Mouse (Mus musculus) thymus, adult 2 months (tissue): ENCODE measurements at regions not wholly inside any gene's neighbourhood (a gene's known extent, or its start where the extent isn't known, plus 50 kb on each side); places are given as distances from the start of the nearest gene placed in this dataset.

ENCODE experiments used
- DNase-seq: peaks from one replicate; pipeline ENCODE4 v3.0.0; 2021
- H3K27ac ChIP-seq: fragments of 200-500 bp; 2 replicates; pipeline ENCODE4 v1.5.1; 2012; ENCODE audit warnings: low read length, control low read depth; ENCODE audit not compliant: control insufficient read depth, insufficient read depth
- H3K27me3 ChIP-seq: fragments of 200-500 bp; 2 replicates; pipeline ENCODE4 v1.6.1; 2012; ENCODE audit warnings: mild to moderate bottlenecking, low read length, moderate library complexity, mixed read lengths; ENCODE audit not compliant: control insufficient read depth, insufficient read depth
- H3K36me3 ChIP-seq: fragments of 200-500 bp; 2 replicates; pipeline ENCODE4 v1.6.1; 2012; ENCODE audit warnings: mild to moderate bottlenecking, low read length, moderate library complexity; ENCODE audit not compliant: control insufficient read depth, insufficient read depth
- H3K4me1 ChIP-seq: fragments of 200-500 bp; replicated peaks from 2 replicates; pipeline ENCODE4 v1.6.1; 2012; ENCODE audit warnings: low read length; ENCODE audit not compliant: control insufficient read depth, insufficient read depth
- H3K4me3 ChIP-seq: fragments of 200-500 bp; 2 replicates; pipeline ENCODE4 v1.5.1; 2012; ENCODE audit warnings: mild to moderate bottlenecking, low read length, control low read depth, moderate library complexity; ENCODE audit not compliant: control insufficient read depth, insufficient read depth
- CTCF ChIP-seq: fragments of 200-500 bp; IDR thresholded peaks from 2 replicates; pipeline ENCODE4 v1.5.1; 2012; ENCODE audit warnings: mild to moderate bottlenecking, control low read depth, low read length, moderate library complexity, borderline replicate concordance; ENCODE audit not compliant: control insufficient read depth, poor library complexity, insufficient read depth; ENCODE audit errors: extremely low read depth
- POLR2A ChIP-seq: fragments of 200-500 bp; IDR thresholded peaks from 2 replicates; pipeline ENCODE4 v1.6.1; 2012; ENCODE audit warnings: mild to moderate bottlenecking, low read length, control low read depth, moderate library complexity; ENCODE audit not compliant: control insufficient read depth, poor library complexity, insufficient read depth; ENCODE audit errors: extremely low read depth
- WGBS: fragments of 180-500 bp; shearing (Covaris S2); methylation state at CpG from one replicate; pipeline ENCODE4 v1.1.7; 2018; 5-methylcytosine and 5-hydroxymethylcytosine counted together

- WGBS = 87% methylated on average over 6 of the region's 6 CpGs
- H3K4me3 ChIP-seq = no peak overlapping the region
- TF ChIP-seq POLR2A (no peak), CTCF (no peak)
Measured at GRCm38 (mm10) chr2:72555556-72555955, 79.6 kb downstream of the Cdca7 start.

GRCm38 (mm10) chr2:72556064-72556821 lies 80.3 kb downstream of the Cdca7 start:
- Histone ChIP-seq H3K36me3 (no peaks in the 10 kb centered on the region), H3K4me1 (no peaks in the 10 kb centered on the region), H3K27me3 (no peaks in the 10 kb centered on the region), H3K4me3 (no peak overlapping the region), H3K27ac (no peak overlapping the region)
- no peak for DNase-seq
- TF ChIP-seq POLR2A = no peak
- no peak for TF ChIP-seq CTCF
- 93% methylated on average over 8 of the region's 8 CpGs for WGBS

More at GRCm38 (mm10) chr2:72555556-72555955, 79.6 kb downstream of the Cdca7 start:
- no peak for DNase-seq
- Histone ChIP-seq H3K27me3 (no peaks in the 10 kb centered on the region), H3K27ac (no peak overlapping the region), H3K36me3 (no peaks in the 10 kb centered on the region), H3K4me1 (no peaks in the 10 kb centered on the region)

GRCm38 (mm10) chr2:72557161-72557560 lies 81.2 kb downstream of the Cdca7 start:
- no peak overlapping the region for H3K27ac ChIP-seq
- H3K27me3 ChIP-seq = no peaks in the 10 kb centered on the region
- WGBS = 82% methylated on average over 3 of the region's 3 CpGs
- TF ChIP-seq CTCF (no peak), POLR2A (no peak)
- no peak for DNase-seq
- H3K4me3 ChIP-seq = no peak overlapping the region
- H3K36me3 ChIP-seq = no peaks in the 10 kb centered on the region
- no peaks in the 10 kb centered on the region for H3K4me1 ChIP-seq

GRCm38 (mm10) chr2:72557565-72558260 lies 81.8 kb downstream of the Cdca7 start:
- Histone ChIP-seq H3K27ac (no peak overlapping the region), H3K27me3 (no peaks in the 10 kb centered on the region), H3K4me3 (no peak overlapping the region), H3K4me1 (no peaks in the 10 kb centered on the region), H3K36me3 (no peaks in the 10 kb centered on the region)
- WGBS = 91% methylated on average over 9 of the region's 9 CpGs
- no peak for DNase-seq
- TF ChIP-seq CTCF (no peak), POLR2A (no peak)

- Histone ChIP-seq H3K36me3 (no peaks in the 10 kb centered on the region), H3K4me3 (no peak overlapping the region), H3K4me1 (no peaks in the 10 kb centered on the region), H3K27ac (no peak overlapping the region), H3K27me3 (no peaks in the 10 kb centered on the region)
- no peak for DNase-seq
- 96% methylated on average over 5 of the region's 5 CpGs for WGBS
- TF ChIP-seq POLR2A = no peak
- no peak for TF ChIP-seq CTCF
Measured at GRCm38 (mm10) chr2:72561383-72561782, 85.4 kb downstream of the Cdca7 start.

GRCm38 (mm10) chr2:72578322-72578721 lies 102.4 kb downstream of the Cdca7 start:
- DNase-seq = no peak
- Histone ChIP-seq H3K27me3 (no peaks in the 10 kb centered on the region), H3K36me3 (no peaks in the 10 kb centered on the region), H3K27ac (no peak overlapping the region), H3K4me3 (no peak overlapping the region), H3K4me1 (no peaks in the 10 kb centered on the region)
- 3% methylated on average over 1 of the region's 1 CpGs for WGBS
- no peak for TF ChIP-seq CTCF
- TF ChIP-seq POLR2A = no peak
